Mouse (Mus musculus): ENCODE results near the gene Ubb.
A peak's percentile ranks its signal among the peaks of the same experiment; 100 is the strongest.
"Not testable (repeated sequence)": the region's sequence is repeated elsewhere in the genome, so short reads cannot be mapped to it uniquely, and the experiment has no call there.

The Ubb gene

GRCm38 (mm10) chr11:62550727-62551225 lies at the start of gene Ubb:
Gene Ubb (plus strand): TSS chr11:62551171.
- DNase-seq, result peak; percentile 99

- DNase-seq, result no peak
Measured at GRCm38 (mm10) chr11:62507683-62508082, 43.3 kb upstream of the Ubb start.

- DNase-seq, result not testable (repeated sequence)
Measured at GRCm38 (mm10) chr11:62508365-62508764, 42.6 kb upstream of the Ubb start.

- DNase-seq, result not testable (repeated sequence)
Measured at GRCm38 (mm10) chr11:62508816-62509215, 42.2 kb upstream of the Ubb start.

GRCm38 (mm10) chr11:62509571-62509970 lies 41.4 kb upstream of the Ubb start:
- no peak for DNase-seq

GRCm38 (mm10) chr11:62510956-62511355 lies 40.0 kb upstream of the Ubb start:
- DNase-seq, result no peak

GRCm38 (mm10) chr11:62511444-62512202 lies 39.3 kb upstream of the Ubb start:
- peak in 1 of 2 experiments; percentile 11 for DNase-seq

GRCm38 (mm10) chr11:62512529-62513080 lies 38.4 kb upstream of the Ubb start:
- DNase-seq, result no peak

- no peak for DNase-seq
Measured at GRCm38 (mm10) chr11:62513311-62513710, 37.7 kb upstream of the Ubb start.

- DNase-seq, result no peak
Measured at GRCm38 (mm10) chr11:62518991-62519390, 32.0 kb upstream of the Ubb start.

- DNase-seq, result no peak
Measured at GRCm38 (mm10) chr11:62522283-62522682, 28.7 kb upstream of the Ubb start.

- no peak for DNase-seq
Measured at GRCm38 (mm10) chr11:62537089-62537488, 13.9 kb upstream of the Ubb start.

- no peak for DNase-seq
Measured at GRCm38 (mm10) chr11:62537590-62537989, 13.4 kb upstream of the Ubb start.

GRCm38 (mm10) chr11:62538321-62539088 lies 12.5 kb upstream of the Ubb start:
- DNase-seq, result peak; percentile 19 to 29

- DNase-seq, result peak; percentile 43 to 51
Measured at GRCm38 (mm10) chr11:62539089-62539890, 11.7 kb upstream of the Ubb start, which contains the start of gene Cenpv. Gene Cenpv (minus strand): TSS chr11:62539261.

- DNase-seq, result no peak
Measured at GRCm38 (mm10) chr11:62540167-62540566, 10.8 kb upstream of the Ubb start.

- DNase-seq, result no peak
Measured at GRCm38 (mm10) chr11:62540969-62541368, 10.0 kb upstream of the Ubb start.

GRCm38 (mm10) chr11:62541581-62541980 lies 9.4 kb upstream of the Ubb start:
- no peak for DNase-seq

- no peak for DNase-seq
Measured at GRCm38 (mm10) chr11:62543991-62544390, 7.0 kb upstream of the Ubb start.

- peak in 1 of 2 experiments; percentile 20 for DNase-seq
Measured at GRCm38 (mm10) chr11:62549782-62550181, 1.2 kb upstream of the Ubb start.

- DNase-seq, result peak; percentile 41 to 58
Measured at GRCm38 (mm10) chr11:62550227-62550685, 715 bp upstream of the Ubb start.

Measured in thymus, adult 18-20 months (tissue).